Mouse (Mus musculus) cerebellum, adult 2 months (tissue): ENCODE measurements at regions not wholly inside any gene's neighbourhood (a gene's known extent, or its start where the extent isn't known, plus 50 kb on each side); places are given as distances from the start of the nearest gene placed in this dataset.

Experiments used
- DNase-seq, 2 experiments: peaks; one replicate each; pipeline ENCODE4 v3.0.0; 2021
- H3K27ac ChIP-seq: fragments of 200-500 bp; 2 replicates; pipeline ENCODE4 v1.5.1; 2012; ENCODE audit warnings: low read length, control low read depth, inconsistent platforms; ENCODE audit not compliant: insufficient read depth
- H3K27me3 ChIP-seq: fragments of 200-500 bp; 2 replicates; pipeline ENCODE4 v1.6.1; 2012; ENCODE audit warnings: inconsistent platforms, mild to moderate bottlenecking, low read length, moderate library complexity; ENCODE audit not compliant: control insufficient read depth, insufficient read depth
- H3K4me1 ChIP-seq: fragments of 200-500 bp; 2 replicates; pipeline ENCODE4 v1.6.1; 2011; ENCODE audit warnings: low read length; ENCODE audit not compliant: control insufficient read depth, insufficient read depth
- H3K4me3 ChIP-seq: fragments of 200-500 bp; replicated peaks from 2 replicates; pipeline ENCODE3; 2011; ENCODE audit warnings: mild to moderate bottlenecking, low read depth, low read length, control low read depth; ENCODE audit not compliant: insufficient read depth
- CTCF ChIP-seq: fragments of 200-500 bp; IDR thresholded peaks from 2 replicates; pipeline ENCODE4 v1.5.1; 2011; ENCODE audit warnings: low read depth, mild to moderate bottlenecking, control low read depth, low read length, moderate library complexity, borderline replicate concordance; ENCODE audit not compliant: insufficient read depth
- POLR2A ChIP-seq: fragments of 200-500 bp; IDR thresholded peaks from 2 replicates; pipeline ENCODE4 v1.6.1; 2011; ENCODE audit warnings: low read length, control low read depth, borderline replicate concordance; ENCODE audit not compliant: insufficient read depth
- WGBS: fragments of 180-500 bp; shearing (Covaris S2); methylation state at CpG from one replicate; pipeline ENCODE4 v1.1.7; 2018; 5-methylcytosine and 5-hydroxymethylcytosine counted together

DNA sequence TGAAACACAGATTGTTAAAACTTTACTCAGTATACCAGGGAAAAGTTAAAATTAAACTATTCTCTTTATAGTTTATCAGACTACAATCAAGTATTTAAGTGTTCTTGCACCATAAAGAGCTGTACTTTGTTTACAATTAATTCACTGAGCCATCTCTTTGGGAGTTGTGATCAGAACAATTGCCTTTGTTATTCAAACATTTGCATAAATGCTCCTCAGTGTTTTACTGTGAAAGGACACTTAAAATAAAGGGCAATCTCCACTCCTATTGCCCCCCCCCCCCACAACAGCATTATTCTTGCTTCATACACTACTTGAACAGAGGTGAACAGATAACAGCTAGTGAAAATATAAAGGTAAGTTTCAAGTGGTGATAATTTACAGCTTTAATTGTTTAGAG lies 772.1 kb downstream of the Efna5 start:
- Histone ChIP-seq H3K4me1 (no peaks in the 10 kb centered on the region), H3K4me3 (no peak overlapping the region), H3K27me3 (no peaks in the 10 kb centered on the region), H3K27ac (no peak overlapping the region)
- no peak for TF ChIP-seq POLR2A
- no peak for DNase-seq

DNA sequence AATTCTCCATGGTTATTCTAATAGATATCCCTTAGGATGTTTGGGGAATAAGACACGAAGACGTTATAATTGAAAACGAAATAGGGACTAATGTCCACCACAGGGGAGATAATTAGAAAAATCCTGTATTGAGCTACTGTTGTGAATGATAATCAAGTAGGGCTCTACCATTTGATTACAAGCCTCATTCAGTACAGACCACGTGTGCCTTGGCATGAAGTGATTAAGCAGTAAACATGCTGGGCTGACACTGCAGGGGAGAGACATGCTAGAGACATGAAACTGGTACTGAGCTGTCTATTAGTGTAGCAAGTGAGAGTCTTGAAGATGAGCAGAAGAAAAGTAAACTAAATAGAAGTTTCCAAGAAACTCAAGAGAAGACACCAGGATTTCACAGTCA lies 797.8 kb downstream of the Efna5 start:
- 48% methylated on average over 4 of the region's 4 CpGs for WGBS
- Histone ChIP-seq H3K4me1 (no peaks in the 10 kb centered on the region), H3K27ac (no peak overlapping the region), H3K4me3 (no peak overlapping the region), H3K27me3 (no peaks in the 10 kb centered on the region)
- TF ChIP-seq POLR2A (no peak), CTCF (no peak)
- no peak for DNase-seq

DNA sequence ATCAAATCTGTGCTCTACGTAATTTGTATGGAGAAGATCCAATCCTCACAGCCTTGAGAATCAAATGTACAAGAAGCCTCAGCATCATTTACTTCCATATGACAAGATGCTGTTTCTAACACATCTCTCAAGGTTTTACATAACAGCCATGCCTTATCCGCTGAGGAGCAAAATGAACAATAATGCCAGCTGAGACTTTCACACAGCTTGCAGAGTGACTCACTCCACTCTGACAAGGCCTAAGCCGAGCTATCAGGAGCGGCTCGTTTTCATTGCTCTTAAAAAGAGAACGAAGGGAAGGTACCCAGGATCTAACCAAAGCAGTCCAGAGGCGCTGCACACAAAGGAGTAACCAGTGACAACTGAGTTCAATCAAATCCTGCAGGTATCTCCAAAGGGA lies 803.5 kb downstream of the Efna5 start:
- Histone ChIP-seq H3K27ac (no peak overlapping the region), H3K4me1 (no peaks in the 10 kb centered on the region), H3K27me3 (no peaks in the 10 kb centered on the region), H3K4me3 (no peak overlapping the region)
- DNase-seq = no peak
- 84% methylated on average over 7 of the region's 7 CpGs for WGBS
- no peak for TF ChIP-seq CTCF
- TF ChIP-seq POLR2A = no peak

DNA sequence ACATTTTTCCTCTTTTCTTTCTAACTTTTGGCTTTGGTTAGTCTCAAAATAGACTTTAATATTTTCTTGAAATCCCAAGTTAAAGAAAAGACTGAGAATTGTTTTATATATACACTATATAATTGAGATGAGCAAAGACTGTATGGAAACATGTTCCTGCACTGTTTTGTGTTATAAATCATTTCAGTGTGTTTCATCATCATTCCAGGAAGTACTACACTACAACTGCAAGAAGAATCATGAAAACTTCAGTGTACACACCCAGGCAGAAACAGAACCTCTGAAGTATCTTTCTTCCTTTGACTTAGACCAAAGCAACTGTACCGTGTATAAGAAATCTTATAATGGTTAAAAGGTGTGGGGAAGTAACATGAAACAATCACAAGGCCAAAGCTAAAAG lies 816.2 kb downstream of the Efna5 start:
- no peak for TF ChIP-seq POLR2A
- TF ChIP-seq CTCF = no peak

DNA sequence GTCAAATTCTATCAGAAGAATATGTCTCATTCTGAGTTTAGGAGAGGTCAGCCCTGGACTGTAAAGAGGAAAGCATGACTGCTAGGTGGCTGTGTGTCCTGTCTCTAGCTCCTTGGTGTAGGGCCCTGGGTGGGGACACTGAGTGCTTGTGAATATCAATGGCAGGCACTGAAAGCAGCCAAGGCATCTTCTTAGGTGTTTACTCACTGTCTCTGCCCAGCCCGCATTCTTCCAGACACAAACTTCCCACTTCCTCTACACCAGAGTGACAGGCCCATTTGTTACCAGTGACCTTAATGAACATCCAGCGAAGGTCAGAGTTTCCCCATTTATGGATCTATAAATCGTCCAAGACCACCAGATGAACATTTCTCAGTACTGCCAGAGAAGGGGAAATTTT lies 823.1 kb downstream of the Efna5 start:
- TF ChIP-seq POLR2A (no peak), CTCF (no peak)
- Histone ChIP-seq H3K27me3 (no peaks in the 10 kb centered on the region), H3K4me3 (no peak overlapping the region), H3K4me1 (no peaks in the 10 kb centered on the region), H3K27ac (no peak overlapping the region)
- whole genome bisulfite sequencing = 83% methylated on average over 3 of the region's 3 CpGs
- DNase-seq = no peak

More for the DNA sequence above, 816.2 kb downstream of the Efna5 start:
- no peak for DNase-seq
- H3K4me3 ChIP-seq = no peak overlapping the region
- no peak overlapping the region for H3K27ac ChIP-seq
- 92% methylated on average over 1 of the region's 1 CpGs for WGBS
- no peaks in the 10 kb centered on the region for H3K4me1 ChIP-seq
- H3K27me3 ChIP-seq = no peaks in the 10 kb centered on the region

DNA sequence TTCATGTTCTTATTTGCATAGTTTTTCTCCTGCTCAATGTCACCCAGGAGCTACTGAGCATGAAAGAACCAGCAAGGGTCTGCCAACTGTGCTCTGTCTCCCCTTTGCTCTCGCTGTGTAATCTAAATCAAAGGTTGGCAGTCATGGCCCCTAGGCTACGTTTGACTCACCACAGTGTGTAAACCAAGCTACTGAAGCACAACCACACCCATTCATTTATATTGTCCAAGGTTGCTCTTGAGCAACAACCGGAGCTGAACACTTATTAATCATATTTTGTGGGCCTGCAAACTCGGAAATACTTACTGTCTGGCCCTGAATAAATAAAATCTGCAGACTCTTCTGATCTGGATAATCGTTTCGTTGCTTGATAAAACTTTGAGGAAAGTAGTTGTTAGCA lies 826.3 kb downstream of the Efna5 start:
- no peak overlapping the region for H3K4me3 ChIP-seq
- H3K27ac ChIP-seq = no peak overlapping the region
- H3K27me3 ChIP-seq = no peaks in the 10 kb centered on the region
- TF ChIP-seq CTCF (no peak), POLR2A (no peak)
- H3K4me1 ChIP-seq = no peaks in the 10 kb centered on the region
- WGBS = 53% methylated on average over 6 of the region's 6 CpGs
- no peak for DNase-seq

DNA sequence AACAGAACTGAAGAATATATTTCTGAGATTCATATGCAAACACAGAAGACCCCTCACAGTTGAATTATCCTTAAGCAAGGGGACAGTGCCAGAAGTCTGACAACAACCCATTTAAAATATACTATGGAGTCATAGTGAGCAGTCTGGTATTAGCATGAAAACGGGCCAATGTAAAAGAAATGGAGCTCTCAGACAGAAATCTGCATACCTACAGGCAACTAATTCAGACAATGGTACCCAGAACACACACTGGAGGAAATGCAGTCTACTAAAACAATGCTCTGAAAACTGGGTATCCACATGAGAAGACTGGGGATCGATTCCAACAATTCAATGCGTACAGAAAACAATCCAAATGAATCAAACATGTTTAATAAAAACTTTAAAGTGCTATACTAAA lies 832.1 kb downstream of the Efna5 start:
- no peaks in the 10 kb centered on the region for H3K27me3 ChIP-seq
- no peak for TF ChIP-seq POLR2A
- TF ChIP-seq CTCF = no peak
- no peak overlapping the region for H3K27ac ChIP-seq
- H3K4me1 ChIP-seq = no peaks in the 10 kb centered on the region
- H3K4me3 ChIP-seq = no peak overlapping the region
- 57% methylated on average over 3 of the region's 3 CpGs for WGBS
- no peak for DNase-seq

DNA sequence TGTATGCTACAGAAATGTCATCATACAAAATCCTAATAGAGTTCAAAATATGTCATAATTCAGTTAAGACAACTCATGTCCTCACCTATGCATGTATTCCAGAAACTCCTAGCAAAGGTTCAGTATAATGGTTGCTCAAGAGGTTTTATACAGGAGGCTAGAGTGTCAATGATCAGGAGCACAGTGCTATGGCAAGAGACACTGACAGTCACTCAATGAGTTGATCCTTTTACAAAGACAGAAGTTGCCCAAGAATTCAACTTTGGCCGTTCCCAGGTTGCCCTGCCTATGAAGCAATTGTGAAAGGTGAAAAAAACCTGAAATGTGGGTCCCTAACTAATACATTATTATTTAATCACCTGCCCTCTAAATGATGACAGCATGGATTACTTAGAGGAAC lies 850.5 kb downstream of the Efna5 start:
- Histone ChIP-seq H3K27ac (no peak overlapping the region), H3K27me3 (no peaks in the 10 kb centered on the region), H3K4me3 (no peak overlapping the region), H3K4me1 (no peaks in the 10 kb centered on the region)
- no peak for DNase-seq
- TF ChIP-seq POLR2A (no peak), CTCF (no peak)
- 88% methylated on average over 1 of the region's 1 CpGs for WGBS
